Mouse (Mus musculus): ENCODE data around the gene Nptn. TPM values are rescaled to one million over a fixed set of nuclear protein-coding genes. Genes with fewer than 3 reads are reported as not detected.

The Nptn gene
- polyA plus RNA-seq (2012; rRNA removed; ENCODE audit: low replicate concordance) = 160 and 225 TPM in 2 replicates

DNA sequence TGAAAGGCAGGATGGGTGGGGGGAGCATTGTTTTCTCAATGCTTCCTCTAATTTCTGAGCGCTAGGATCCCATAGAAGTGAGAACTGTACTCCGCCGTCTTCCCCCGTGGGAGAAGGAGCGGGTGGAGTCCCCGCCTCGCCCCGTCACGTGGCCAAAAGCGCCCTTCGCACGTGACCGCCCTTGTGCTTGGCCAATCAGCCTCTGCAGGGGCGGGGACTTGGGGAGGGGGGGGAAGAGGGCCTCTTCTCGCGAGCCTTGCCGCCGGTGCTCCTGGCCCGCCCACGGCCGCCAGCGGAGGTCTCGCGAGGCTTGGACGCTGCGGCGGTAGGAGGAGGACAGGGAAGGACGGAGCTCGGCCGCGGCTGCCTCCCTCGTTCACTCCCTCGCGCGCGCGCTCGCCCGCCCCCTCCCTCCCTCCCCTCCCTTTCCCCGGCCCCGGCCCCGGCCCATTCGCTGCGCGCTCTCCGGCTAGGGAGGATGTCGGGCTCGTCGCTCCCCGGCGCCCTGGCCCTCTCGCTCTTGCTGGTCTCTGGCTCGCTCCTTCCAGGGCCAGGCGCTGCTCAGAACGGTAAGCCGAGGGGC lies at the start of gene Nptn:
Gene Nptn (plus strand): TSS at position 283 of the 583 bp plus-strand sequence.

DNA sequence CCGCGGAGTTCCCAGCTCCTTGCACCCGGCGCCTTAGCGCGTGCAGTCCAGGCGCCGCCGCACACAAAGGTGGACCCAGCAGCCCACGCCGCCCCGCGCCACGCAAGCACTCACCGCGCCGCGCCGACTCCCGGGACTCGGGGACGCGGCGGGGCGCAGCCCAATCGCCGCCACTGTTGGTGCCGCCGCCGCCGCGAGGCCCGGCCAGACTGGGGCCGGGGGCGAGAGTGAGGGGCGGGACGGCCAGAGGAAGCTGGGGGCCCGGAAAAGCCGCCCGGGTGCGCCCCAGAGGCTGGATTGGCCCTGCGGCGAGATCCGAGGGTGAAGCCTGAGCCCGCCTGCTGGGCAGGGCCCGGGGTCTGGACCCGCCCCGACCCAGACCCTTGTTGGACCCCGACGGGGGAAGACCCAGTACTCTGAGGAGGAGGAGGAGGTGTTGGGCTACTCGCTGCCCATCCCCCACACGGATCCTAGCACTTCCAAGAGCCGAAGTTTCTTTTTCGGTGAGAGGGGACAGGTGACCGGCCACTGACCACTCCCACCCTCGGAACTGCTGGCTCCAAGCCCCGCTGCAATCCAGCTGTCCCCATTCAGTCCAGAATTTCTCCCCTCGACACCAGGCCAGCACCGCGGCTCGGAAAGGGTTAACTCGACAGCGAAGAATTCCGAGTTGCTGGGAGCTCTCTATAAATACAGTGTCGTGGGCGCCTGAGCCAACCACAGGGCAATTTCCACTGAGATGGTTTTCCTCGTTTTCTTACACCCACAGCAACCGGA lies 26.9 kb upstream of the Nptn start, which contains the start of gene Cd276:
Gene Cd276 (minus strand): TSS at position 530 of the 777 bp plus-strand sequence.

Other genes with a start within 250 kb of the Nptn start
- not detected in 2 replicates for gene Tbc1d21, start 211.8 kb upstream of the Nptn start, polyA plus RNA-seq (2012; rRNA removed; ENCODE audit: low replicate concordance)
- gene Insyn1, start 93.6 kb upstream of the Nptn start, polyA plus RNA-seq (2012; rRNA removed; ENCODE audit: low replicate concordance) = 1.4 and 1.6 TPM in 2 replicates
- 2.0 and 5.9 TPM in 2 replicates for gene Cd276, start 26.8 kb upstream of the Nptn start, polyA plus RNA-seq (2012; rRNA removed; ENCODE audit: low replicate concordance)
- gene Rec114, start 161.7 kb downstream of the Nptn start, polyA plus RNA-seq (2012; rRNA removed; ENCODE audit: low replicate concordance) = 0.25 and 0.28 TPM in 2 replicates
- 0.64 and 0.85 TPM in 2 replicates for gene Hcn4, start 241.2 kb downstream of the Nptn start, polyA plus RNA-seq (2012; rRNA removed; ENCODE audit: low replicate concordance)